Mouse (Mus musculus): ENCODE results near the gene Wnk4.
"Not testable (repeated sequence)": the region's sequence is repeated elsewhere in the genome, so short reads cannot be mapped to it uniquely, and the experiment has no call there.

The Wnk4 gene

DNA sequence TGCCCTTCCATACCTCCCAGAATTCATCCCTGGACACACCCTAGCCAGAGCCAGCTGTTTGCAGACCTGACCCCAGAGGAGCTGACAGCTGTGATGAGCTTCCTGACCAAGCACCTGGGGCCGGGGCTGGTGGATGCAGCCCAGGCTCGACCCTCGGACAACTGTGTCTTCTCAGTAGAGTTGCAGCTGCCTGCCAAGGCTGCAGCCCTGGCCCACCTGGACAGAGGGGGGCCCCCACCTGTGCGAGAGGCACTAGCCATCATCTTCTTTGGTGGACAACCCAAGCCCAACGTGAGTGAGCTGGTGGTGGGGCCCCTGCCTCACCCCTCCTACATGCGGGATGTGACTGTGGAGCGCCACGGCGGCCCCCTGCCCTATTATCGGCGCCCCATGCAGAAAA is 64.8 kb downstream of the Wnk4 start:
- DNase-seq: not testable (repeated sequence)

- no peak for DNase-seq
These were observed 65.8 kb downstream of the Wnk4 start for GRCm38 (mm10) chr11:101326147-101326546.
